Mouse (Mus musculus) lung, embryonic 16.5 days (tissue): ENCODE results near the gene Arsb. TPM values are rescaled to one million over a fixed set of nuclear protein-coding genes. Genes with fewer than 3 reads are reported as not detected.

Experiments used
- ATAC-seq: fragments of 200-750 bp; cut with Nextera tagmentation; 2 replicates; pipeline ENCODE4 v1.8.0; 2017; ENCODE audit warnings: low read depth, mild to moderate bottlenecking, moderate library complexity
- H3K27ac ChIP-seq: fragments of 300-500 bp; sonication (generic); 2 replicates; pipeline ENCODE4 v1.5.1; 2014; ENCODE audit warnings: mild to moderate bottlenecking, control low read depth, low read length
- H3K27me3 ChIP-seq: fragments of 300-500 bp; sonication (generic); 2 replicates; pipeline ENCODE4 v1.6.1; 2014; ENCODE audit warnings: low read depth, low read length, mixed read lengths; ENCODE audit not compliant: control insufficient read depth, insufficient read depth
- H3K36me3 ChIP-seq: fragments of 300-500 bp; sonication (generic); 2 replicates; pipeline ENCODE4 v1.6.1; 2014; ENCODE audit warnings: low read length; ENCODE audit not compliant: control insufficient read depth, insufficient read depth
- H3K4me1 ChIP-seq: fragments of 300-500 bp; sonication (generic); replicated peaks from 2 replicates; pipeline ENCODE4 v1.6.1; 2014; ENCODE audit warnings: low read length, mixed read lengths; ENCODE audit not compliant: control insufficient read depth, insufficient read depth
- H3K4me2 ChIP-seq: fragments of 300-500 bp; sonication (generic); 2 replicates; pipeline ENCODE4 v1.6.1; 2014; ENCODE audit warnings: low read depth, low read length, control low read depth
- H3K4me3 ChIP-seq: fragments of 300-500 bp; sonication (generic); 2 replicates; pipeline ENCODE4 v1.5.1; 2014; ENCODE audit warnings: mild to moderate bottlenecking, low read length, control low read depth
- H3K9ac ChIP-seq: fragments of 300-500 bp; sonication (generic); 2 replicates; pipeline ENCODE4 v1.6.1; 2014; ENCODE audit warnings: low read length, control low read depth
- H3K9me3 ChIP-seq: fragments of 300-500 bp; sonication (generic); 2 replicates; pipeline ENCODE4 v1.6.1; 2016; ENCODE audit warnings: low read length; ENCODE audit not compliant: control insufficient read depth
- WGBS: fragments of 180-500 bp; shearing (Covaris S2); extraction: QIAGEN DNeasy Blood & Tissue Kit; methylation state at CpG from one replicate; pipeline ENCODE4 v1.1.7; 2014; 5-methylcytosine and 5-hydroxymethylcytosine counted together
- polyA plus RNA-seq: library from polyadenylated mRNA; unstranded; fragments of >200 nt; fragmentation: Nextera tagmentation; extraction: Ambion mirVana; gene quantifications from 2 replicates; pipeline ENCODE4 v1.2.1, GENCODE M21; 2015

Arsb gene
- polyA plus RNA-seq, 1 experiment from 2014 or later, result 17.2 TPM

- Histone ChIP-seq H3K4me3 (no peak overlapping the region), H3K27me3 (no peaks in the 10 kb centered on the region), H3K4me1 (peaks cover 12% of the 10 kb centered on the region), H3K4me2 (no peak overlapping the region), H3K36me3 (no peaks in the 10 kb centered on the region), H3K9ac (no peak overlapping the region), H3K9me3 (no peaks in the 10 kb centered on the region), H3K27ac (no peak overlapping the region)
- ATAC-seq, result no peak
- 80% methylated on average over 2 of the region's 2 CpGs for WGBS
Measured at GRCm38 (mm10) chr13:93861211-93861610, 89.8 kb downstream of the Arsb start.

DNA sequence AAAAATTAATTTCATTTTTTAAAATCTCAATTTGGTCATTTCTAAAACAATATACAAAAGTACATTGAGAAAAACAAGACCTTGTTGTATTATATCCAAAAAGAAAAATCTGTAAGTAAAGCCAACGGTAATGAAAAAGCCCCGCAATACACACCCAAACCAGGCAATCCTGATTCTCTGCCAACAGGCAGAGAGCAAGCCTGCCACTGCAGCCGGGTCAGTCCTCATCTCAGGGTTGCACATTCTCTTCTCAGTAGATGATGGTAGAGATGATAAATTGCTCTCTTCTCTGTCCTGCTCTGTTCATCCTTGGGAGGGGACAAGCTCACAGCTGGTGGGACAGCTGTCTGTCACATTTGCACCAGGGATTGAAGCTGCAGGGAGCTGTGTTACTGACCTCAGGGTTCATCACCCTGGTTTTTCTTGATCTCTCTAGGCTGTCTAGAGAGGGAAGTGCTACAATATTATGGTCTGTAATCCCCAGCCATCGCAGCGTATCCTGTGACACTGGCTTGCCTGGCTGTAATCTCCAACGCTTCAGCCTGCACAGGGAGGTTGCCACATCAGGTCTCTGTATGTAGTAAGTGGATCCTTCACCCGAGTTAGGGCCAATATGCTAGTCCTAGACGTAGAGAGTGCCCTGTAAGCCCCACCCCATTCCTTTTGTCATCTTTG is 92.8 kb downstream of the Arsb start:
- Histone ChIP-seq H3K27me3 (no peaks in the 10 kb centered on the region), H3K4me3 (no peak overlapping the region), H3K4me1 (peaks cover 8% of the 10 kb centered on the region), H3K27ac (no peak overlapping the region), H3K9ac (no peak overlapping the region), H3K9me3 (no peaks in the 10 kb centered on the region), H3K36me3 (no peaks in the 10 kb centered on the region), H3K4me2 (no peak overlapping the region)
- WGBS, result 34% methylated on average over 8 of the region's 8 CpGs
- ATAC-seq, result peak; percentile 59; the same call in 1 of the 2 replicates

GRCm38 (mm10) chr13:93866638-93867037 is 95.2 kb downstream of the Arsb start:
- WGBS, result 81% methylated on average over 5 of the region's 5 CpGs
- H3K27ac ChIP-seq, result no peak overlapping the region
- H3K9me3 ChIP-seq, result no peaks in the 10 kb centered on the region
- H3K36me3 ChIP-seq, result no peaks in the 10 kb centered on the region
- no peak overlapping the region for H3K9ac ChIP-seq
- H3K4me3 ChIP-seq, result no peak overlapping the region
- peaks cover 8% of the 10 kb centered on the region for H3K4me1 ChIP-seq
- no peak overlapping the region for H3K4me2 ChIP-seq
- no peak for ATAC-seq
- no peaks in the 10 kb centered on the region for H3K27me3 ChIP-seq

DNA sequence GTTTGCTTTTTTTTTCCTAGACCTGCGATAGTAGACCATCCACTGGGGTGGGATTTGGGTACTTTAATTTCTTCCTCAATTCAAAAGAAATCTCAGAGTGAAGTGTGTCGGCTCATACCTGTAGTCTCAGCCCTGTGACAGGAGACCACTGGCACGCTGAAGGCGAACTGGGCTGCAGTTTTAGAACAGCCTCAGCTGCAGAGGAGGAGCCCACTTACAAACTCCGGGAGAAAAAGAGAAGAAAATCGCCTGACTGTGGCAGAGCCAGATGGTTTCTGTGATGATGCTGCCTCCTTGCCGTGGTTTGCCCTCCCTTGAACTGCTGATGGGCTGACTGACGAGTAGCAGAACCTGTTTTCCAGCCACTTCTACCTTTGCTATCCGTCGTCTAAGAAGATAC is 100.3 kb downstream of the Arsb start:
- Histone ChIP-seq H3K36me3 (no peaks in the 10 kb centered on the region), H3K9ac (no peak overlapping the region), H3K4me2 (no peak overlapping the region), H3K27me3 (no peaks in the 10 kb centered on the region), H3K27ac (no peak overlapping the region), H3K4me1 (no peaks in the 10 kb centered on the region), H3K9me3 (no peaks in the 10 kb centered on the region), H3K4me3 (no peak overlapping the region)
- ATAC-seq, result no peak
- WGBS, result 48% methylated on average over 10 of the region's 10 CpGs

- H3K9me3 ChIP-seq, result no peaks in the 10 kb centered on the region
- no peak overlapping the region for H3K27ac ChIP-seq
- H3K4me1 ChIP-seq, result no peaks in the 10 kb centered on the region
- 84% methylated on average over 6 of the region's 6 CpGs for WGBS
- no peaks in the 10 kb centered on the region for H3K36me3 ChIP-seq
- no peak overlapping the region for H3K4me2 ChIP-seq
- no peak overlapping the region for H3K4me3 ChIP-seq
- H3K27me3 ChIP-seq, result no peaks in the 10 kb centered on the region
- ATAC-seq, result no peak
- H3K9ac ChIP-seq, result no peak overlapping the region
Measured at GRCm38 (mm10) chr13:93872591-93872990, 101.2 kb downstream of the Arsb start.

- 63% methylated on average over 2 of the region's 2 CpGs for WGBS
- Histone ChIP-seq H3K9ac (no peak overlapping the region), H3K36me3 (no peaks in the 10 kb centered on the region)
Measured at GRCm38 (mm10) chr13:93877924-93878323, 106.5 kb downstream of the Arsb start.

DNA sequence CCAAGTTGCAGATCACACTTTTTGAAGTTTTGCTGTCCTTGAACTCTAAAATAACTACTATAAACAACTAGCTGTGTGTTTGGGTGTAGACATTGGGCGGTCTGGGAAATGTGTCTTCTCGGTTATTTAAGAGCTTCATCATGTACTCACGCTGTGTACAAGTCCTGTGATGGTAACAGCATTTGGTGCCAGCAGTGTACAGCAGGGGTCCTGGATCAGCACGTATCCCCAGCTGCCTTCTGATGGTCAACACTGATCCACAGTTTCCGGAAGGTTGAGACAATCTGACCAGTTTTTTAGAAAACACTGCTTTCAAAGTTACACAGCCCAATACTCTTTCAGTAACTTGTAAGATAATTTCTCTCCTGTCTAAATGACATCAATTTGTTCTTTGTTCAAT is 108.0 kb downstream of the Arsb start:
- Histone ChIP-seq H3K4me2 (no peak overlapping the region), H3K27ac (no peak overlapping the region), H3K9ac (no peak overlapping the region), H3K4me3 (no peak overlapping the region), H3K36me3 (no peaks in the 10 kb centered on the region), H3K9me3 (no peaks in the 10 kb centered on the region), H3K4me1 (no peaks in the 10 kb centered on the region), H3K27me3 (no peaks in the 10 kb centered on the region)
- ATAC-seq, result no peak
- 71% methylated on average over 5 of the region's 5 CpGs for WGBS

More at GRCm38 (mm10) chr13:93877924-93878323, 106.5 kb downstream of the Arsb start:
- Histone ChIP-seq H3K9me3 (no peaks in the 10 kb centered on the region), H3K4me3 (no peak overlapping the region), H3K4me1 (no peaks in the 10 kb centered on the region), H3K27me3 (no peaks in the 10 kb centered on the region), H3K4me2 (no peak overlapping the region), H3K27ac (no peak overlapping the region)
- ATAC-seq, result no peak

GRCm38 (mm10) chr13:93882132-93882531 is 110.7 kb downstream of the Arsb start:
- ATAC-seq, result no peak
- no peak overlapping the region for H3K9ac ChIP-seq
- H3K36me3 ChIP-seq, result no peaks in the 10 kb centered on the region
- H3K27me3 ChIP-seq, result no peaks in the 10 kb centered on the region
- 65% methylated on average over 3 of the region's 3 CpGs for WGBS
- H3K4me3 ChIP-seq, result no peak overlapping the region
- no peak overlapping the region for H3K4me2 ChIP-seq
- H3K9me3 ChIP-seq, result no peaks in the 10 kb centered on the region
- no peak overlapping the region for H3K27ac ChIP-seq
- H3K4me1 ChIP-seq, result peaks cover 6% of the 10 kb centered on the region; the same call in 1 of the 2 replicates

DNA sequence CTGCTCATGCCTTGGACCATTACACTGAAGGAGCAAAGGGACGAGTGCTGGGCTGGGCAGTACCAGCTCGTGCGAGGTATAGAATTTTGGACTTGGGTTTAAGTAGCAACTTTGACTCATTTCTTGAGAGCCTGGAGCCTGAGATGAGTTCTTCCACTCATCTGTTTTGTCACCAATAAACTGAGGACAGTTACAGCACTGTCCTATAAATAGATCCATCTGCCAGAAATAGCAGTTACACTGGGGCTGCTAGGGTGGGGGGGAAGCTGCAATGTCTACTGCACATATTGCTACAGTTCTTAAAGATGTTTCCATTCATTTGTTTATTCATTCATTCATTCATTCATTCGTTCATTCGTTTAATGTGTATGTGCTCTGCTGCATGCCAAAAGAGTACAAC is 115.6 kb downstream of the Arsb start:
- peak; percentile 41 for ATAC-seq

More for the DNA sequence above, 115.6 kb downstream of the Arsb start:
- Histone ChIP-seq H3K9ac (no peak overlapping the region), H3K4me1 (peaks cover 14% of the 10 kb centered on the region), H3K36me3 (no peaks in the 10 kb centered on the region), H3K4me2 (no peak overlapping the region), H3K4me3 (no peak overlapping the region), H3K9me3 (no peaks in the 10 kb centered on the region), H3K27ac (peak overlapping the region; percentile 12; the same call in 1 of the 2 replicates), H3K27me3 (no peaks in the 10 kb centered on the region)
- WGBS, result 81% methylated on average over 5 of the region's 5 CpGs
